Mouse (Mus musculus): ENCODE results near the gene Ccdc167.
"Not testable (repeated sequence)": the region's sequence is repeated elsewhere in the genome, so short reads cannot be mapped to it uniquely, and the experiment has no call there.

The Ccdc167 gene

DNA sequence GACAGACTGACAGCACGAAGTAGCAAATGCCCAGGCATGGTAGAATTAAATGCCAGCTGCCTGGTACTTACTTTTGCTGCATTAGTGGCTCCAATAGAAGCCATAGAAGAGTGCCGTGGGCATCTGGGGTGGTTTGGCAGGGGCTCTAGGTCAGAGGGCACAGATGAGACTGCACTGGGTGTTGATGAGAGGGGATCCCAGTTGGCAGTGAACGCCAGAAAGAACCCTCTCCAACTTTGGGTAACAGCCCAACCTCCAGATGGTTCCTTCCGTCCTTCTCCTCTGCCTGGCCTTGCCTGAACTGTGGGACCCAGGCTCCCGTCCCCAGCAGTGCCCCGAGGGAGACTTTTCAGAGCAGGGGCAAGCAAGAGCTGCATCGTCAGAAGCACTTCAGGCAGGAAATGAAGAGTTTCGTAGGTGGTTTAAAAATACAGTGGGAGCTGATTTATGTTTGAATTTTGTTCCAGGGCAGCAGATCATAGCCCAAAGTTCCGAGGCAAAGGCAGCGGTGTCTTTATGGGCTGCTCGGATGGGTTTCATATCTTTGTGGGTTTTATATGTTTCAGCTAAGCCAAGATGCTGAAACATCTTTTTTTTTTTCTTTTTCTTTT lies 4.0 kb upstream of the Ccdc167 start:
- intact Hi-C loops (cut with DNase I): no loop called here

DNA sequence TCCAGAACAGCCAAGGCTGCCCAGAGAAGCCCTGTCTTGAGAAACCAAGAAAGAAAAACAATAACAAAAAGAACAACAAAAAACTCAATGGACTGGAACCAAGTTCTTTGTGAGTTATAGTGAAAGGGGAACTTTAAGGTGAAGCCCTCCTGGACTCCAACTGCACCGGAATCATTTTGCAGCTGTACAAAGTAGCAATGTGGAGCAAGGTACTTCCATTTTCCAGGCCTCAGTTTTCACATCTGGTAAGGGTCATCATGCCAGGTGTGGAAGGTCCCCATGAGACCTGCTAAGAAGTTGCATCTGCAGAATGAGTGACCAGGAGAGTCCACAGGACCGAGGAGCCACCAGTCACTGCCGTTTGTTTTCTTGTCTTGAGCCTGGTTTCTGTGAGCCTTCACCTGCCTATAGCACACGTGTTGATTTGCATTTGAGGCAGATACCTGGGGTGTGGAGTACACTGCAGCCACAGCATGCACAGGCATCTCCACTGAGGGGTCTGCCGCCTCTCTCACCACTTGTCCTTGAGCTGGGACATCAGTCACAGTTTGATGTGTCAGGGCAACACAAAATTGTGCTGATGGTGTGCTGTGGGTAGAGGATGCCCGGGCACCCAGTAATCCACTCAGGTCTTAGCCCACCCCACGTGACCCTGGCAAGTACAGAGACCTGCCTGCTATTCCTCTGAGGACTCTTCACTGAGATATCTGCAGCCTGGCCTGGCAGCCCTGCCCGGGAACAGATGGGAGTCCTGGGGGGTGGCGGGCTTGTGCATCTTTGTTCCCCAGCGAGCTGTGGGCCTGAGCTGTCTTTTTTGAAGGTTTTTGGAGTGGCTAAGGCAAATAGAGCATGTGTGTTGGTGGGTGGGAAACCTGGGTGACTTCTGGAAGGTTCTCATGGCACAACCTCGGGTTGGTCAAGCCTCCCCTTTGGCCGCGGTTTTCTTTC lies 3.1 kb upstream of the Ccdc167 start:
- intact Hi-C loops (cut with DNase I): no loop called here

DNA sequence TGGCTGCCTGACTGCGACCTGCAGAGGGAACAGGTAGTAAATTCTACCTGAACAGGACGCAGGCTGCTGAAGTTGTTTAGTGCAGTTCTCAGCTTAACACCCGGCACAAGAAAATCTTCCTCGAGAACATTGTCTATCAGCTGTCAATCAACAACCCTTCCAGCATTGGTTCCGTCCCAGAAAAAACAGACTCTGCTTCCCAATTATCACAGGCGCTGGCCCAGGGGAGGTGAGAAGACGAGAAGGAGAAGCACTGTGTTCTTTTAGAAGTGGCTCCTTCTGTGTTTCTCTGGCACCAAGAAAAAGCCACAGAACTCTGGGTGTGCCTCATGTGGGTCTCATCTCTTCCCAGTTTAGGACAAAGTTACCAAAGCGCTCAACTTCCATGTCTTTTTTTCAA lies 1.8 kb upstream of the Ccdc167 start:
- intact Hi-C loops (cut with DNase I): no loop called here

DNA sequence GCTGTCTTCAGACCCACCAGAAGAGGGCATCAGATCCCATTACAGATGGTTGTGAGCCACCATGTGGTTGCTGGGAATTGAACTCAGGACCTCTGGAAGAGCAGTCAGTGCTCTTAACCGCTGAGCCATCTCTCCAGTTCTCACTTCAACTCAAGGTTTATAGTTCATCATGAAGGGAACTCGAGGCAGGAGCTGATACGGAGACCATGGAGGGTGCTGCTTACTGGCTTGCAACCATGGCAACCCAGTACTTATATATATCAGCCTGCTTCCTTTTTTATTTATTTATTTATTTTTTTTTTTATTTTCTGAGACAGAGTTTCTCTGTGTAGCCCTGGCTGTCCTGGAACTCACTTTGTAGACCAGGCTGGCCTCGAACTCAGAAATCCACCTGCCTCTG lies 3.1 kb downstream of the Ccdc167 start:
- intact Hi-C loops (cut with DNase I): not testable (repeated sequence)

DNA sequence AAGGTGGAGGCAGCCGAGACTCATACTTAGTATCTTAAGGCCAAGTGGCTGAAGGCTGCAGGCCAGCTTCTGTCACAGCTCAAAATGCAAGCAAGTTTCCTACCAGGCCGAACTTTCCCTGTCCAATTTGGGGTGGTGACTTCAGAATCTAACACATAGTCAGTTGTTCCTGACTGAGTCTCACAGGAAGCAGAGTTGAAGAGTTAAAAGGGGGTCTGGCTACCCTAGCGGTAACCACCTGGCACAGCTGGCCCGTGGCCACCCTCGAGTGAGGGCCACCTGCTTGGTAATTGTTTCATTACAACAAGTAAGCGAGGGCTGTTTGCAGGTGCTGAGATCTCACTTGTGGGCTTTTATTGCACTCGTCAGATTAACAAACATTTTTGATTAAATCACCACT lies 4.3 kb downstream of the Ccdc167 start:
- intact Hi-C loops (cut with DNase I): no loop called here

DNA sequence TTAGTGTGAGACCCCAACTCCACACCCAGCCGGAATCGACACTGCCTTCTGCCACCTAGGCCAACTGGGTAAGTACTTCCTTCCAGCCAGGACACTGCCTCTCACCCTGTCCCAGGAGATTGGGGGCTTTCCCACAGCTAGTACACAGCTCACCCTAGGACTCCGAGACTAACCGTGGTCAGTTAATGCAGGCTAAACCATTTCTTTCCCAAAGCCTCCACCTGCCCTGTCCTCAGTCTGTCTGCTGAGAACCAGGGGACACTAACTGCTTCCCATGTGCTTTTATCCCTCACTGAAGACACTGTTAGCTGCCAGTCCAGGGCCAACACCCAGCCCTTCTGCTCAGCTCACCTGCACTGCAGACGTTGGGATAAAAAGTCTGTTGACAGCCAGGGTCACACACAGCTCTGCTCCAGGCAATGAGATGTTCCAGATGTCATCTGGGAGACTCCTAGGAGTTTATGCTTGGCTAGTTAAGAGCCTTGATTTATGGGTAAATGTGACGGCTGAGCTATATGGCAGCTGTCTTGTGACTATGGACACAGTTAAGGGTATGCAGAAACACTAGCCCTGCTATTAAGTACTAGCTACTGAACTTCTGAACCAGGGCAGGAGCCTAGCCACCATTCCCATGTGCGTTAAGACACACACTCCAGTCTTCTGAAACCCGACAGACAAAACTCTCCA lies 5.0 kb downstream of the Ccdc167 start:
- intact Hi-C loops (cut with DNase I): no loop called here

DNA sequence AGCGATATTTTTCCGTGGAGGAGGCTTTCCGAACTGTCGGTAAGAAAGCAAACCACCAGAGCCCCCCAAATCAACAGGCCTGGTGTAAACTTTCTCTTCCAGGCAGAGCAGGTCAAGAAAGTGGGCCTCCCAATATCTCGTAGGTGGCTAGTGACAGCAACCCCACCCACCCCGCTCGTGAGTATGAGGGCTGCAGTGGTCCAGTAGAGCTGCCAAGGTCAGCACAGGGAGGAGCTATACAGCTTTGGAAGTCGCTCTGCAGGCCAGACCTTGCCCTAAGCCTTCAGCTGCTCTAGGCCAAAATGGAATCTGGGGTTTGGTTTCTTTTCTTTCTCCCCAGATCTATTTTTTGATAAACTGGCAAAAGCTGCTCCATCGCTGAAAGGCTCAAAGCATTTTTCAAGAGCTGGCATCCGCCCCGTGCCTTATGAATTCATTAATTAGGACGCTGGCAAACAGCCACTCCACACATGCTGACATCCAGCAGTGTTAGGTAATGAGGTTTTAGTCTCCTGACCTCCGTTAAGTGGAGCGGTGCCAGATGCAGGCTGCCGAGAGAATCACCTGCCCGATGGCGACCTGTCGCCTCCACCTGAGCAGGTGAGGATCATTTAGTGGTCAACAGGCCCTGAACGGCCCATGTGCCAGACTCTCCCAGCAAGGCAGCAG lies 5.6 kb downstream of the Ccdc167 start:
- intact Hi-C loops (cut with DNase I): no loop called here

DNA sequence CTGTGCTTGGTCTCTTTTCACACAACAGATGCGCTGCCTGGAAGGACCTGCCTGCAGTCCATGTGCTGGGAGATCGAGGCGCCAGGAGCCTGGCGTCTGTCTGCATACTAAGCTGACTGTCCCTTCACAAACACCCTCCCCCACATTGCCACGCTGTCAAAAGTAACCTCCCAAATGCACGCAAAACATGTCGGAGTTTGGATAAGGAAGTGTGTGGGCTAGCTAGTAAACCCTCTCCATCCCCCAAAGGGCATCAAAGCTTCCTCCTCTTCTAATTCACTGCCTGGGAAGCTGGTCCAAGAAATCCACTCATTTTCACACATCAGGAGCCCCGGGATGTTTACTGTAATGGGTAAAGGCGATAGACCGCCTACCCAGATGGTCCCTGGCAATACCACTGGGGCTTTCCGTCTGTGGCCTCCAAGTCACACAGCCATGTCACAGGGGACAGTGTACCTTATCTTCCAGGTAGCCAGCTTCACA lies 6.2 kb downstream of the Ccdc167 start:
- intact Hi-C loops (cut with DNase I): no loop called here

DNA sequence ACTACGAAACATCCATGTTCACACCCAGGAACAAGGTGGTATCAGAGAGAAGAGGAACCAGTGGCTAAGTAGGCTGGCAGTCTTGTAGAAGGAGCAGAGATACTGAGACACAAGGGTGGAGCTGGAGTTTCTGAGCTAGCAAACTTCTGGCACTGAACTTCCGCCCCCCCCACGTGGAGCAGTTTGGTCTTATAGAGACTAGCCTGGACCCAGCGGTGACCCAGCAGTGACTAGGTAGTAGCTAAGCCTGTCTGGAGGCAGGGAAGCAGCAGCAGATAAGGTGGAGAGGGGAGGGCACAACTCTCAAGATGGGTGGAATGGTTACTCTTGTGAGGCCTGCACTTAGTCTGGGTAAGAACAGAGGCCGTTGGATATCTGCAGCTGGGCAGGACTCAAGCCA lies 8.1 kb downstream of the Ccdc167 start:
- intact Hi-C loops (cut with DNase I): loop anchor here (5.0 to 10.0 kb wide), 2 partner anchors 64 to 176 kb away; no protein-coding TSS in a partner anchor

DNA sequence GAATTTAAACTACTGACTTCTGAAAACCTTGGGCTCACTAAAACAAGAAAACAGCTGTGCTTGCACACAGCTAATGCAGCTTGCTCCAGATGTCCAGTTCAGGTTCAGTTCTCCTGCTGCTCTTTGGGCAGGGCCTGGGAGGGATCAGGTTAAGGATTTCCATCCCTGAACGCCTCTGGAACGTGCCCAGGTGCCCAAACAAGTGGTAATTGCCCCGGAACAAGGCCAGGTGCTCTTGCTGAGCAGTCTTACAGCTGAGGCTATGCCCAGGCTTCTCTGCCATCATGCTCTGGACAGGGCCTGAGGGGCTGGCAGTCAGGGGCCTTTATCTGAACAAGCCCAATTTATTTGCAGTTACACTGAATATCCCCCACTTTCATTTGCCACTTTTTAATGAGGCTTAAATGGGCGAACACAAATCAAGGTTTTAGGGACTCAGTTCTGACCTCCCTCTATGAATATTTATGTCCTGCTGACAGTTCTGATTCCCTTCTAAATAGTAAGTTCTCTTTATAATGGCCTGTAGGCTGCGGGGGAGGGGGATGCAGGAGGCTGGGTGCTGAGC lies 9.8 kb downstream of the Ccdc167 start:
- intact Hi-C loops (cut with DNase I): loop anchor here (5.0 to 10.0 kb wide), 2 partner anchors 65 to 178 kb away; no protein-coding TSS in a partner anchor

DNA sequence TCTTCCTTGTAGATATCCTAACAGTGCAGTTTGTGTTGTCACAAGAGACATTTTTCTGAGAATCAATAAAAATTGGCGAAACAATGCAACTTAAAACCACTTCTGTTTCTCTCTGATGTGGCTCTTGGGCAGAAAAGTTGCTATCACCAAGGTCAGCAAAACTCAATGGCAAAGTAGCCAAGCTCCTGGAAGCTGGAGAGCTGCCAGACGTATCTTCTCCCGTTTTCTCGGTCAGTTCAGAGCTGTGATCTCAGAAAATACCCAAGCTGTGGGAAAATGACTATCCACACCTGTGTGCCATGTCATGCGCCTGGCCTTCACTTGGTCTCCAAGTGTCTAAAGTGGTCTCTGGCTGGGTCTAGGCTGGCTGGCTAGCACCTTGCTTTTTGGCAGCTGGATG lies 11.0 kb downstream of the Ccdc167 start:
- intact Hi-C loops (cut with DNase I): loop anchor here (5.0 to 10.0 kb wide), 2 partner anchors 66 to 179 kb away; no protein-coding TSS in a partner anchor

DNA sequence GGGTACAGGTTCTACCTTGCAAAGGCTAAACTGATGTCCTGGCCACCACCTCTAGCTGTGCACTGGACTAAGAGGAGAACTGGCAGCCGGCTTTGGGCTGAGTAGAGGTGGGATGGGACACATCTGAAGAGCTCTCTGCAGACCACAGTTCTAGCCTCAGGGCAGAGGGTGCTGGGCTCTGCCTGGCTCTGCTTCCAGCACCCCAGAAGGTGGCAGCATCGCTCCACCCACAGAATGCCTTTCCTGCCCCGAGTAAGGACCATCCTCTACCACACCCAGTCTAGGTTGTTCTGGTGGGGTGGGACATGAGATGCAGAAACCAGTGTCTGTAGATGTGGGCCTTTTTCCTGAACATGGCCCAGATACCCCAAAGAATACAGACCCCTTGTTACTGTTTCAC lies 12.1 kb downstream of the Ccdc167 start:
- intact Hi-C loops (cut with DNase I): loop anchor here (5.0 to 10.0 kb wide), 2 partner anchors 68 to 180 kb away; no protein-coding TSS in a partner anchor

DNA sequence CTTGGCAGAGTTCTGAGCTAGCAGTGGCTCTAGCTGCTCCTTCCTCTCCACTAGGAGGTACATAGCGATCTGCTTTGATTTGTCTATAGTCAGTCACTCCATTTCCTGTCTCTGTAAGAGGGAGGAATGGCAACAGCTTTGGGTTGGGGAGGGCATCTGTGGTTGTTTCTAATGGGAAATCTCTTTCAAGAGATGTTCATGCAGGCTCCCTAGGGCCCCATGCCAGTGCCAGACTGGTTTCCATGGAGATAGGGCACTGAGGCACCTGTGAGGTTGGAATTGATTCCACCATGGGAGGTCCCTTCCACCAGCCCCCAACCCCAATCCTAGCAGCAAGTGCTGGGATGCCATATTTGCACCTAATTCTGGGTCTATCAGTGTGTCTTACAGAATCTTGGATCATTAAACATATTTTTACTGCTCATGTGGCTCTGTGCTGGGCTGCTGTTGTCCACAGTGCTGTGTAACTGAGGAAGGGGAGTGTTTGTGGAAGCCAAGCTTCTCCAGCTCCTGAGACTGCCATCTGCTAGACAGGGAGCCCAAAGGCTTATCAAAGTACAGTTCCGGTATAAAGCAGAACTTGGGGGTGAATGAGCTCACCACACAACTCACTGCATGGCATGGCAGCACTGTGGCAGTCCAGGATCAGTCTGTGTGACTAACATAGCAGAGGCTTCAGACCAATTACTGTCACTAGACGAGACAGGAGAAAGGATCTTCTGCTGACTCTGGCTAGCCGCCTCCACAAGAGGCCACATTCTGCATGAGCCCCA lies 13.7 kb downstream of the Ccdc167 start:
- intact Hi-C loops (cut with DNase I): loop anchor here (10.0 kb wide), 1 partner anchor 182 kb away; no protein-coding TSS in a partner anchor

DNA sequence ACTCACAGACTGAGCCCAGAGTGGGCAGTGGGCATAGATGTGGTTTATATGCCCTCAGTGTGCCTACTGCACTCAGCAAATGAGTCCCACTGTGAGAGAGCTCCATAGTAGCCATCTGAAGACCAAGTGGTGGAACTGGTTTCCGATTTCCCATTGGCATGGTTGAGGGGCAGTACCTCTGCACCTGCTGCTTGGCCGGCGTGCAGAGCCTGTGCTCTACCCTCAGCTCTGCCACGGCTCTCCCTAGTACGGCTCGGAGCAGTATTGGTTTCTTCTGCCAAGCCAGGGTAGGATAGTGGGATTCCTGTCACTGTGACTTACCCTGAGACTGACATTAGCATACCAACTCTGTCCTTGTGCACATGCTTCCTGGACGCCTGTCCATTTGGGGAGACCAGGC lies 16.3 kb downstream of the Ccdc167 start:
- intact Hi-C loops (cut with DNase I): loop anchor here (10.0 kb wide), 1 partner anchor 184 kb away; no protein-coding TSS in a partner anchor

DNA sequence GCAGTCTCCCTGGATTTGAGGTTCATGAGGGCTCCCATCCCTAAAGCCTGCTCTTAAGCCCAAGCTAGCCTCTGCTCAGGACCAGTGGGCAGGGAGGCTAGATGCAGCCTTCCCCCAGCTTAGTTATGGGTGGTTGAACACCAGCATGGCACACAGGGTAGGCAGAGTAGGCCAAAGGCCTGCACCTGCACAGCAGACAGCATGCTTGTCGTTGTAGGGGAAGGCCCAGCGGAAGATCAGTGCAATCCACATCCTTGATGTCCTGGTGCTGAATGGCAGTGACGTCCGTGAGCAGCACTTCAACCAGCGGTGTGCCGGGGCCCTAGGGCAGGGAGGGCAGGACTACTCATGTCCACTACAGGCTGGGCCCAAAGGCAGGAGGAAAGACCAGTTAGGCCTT lies 18.4 kb downstream of the Ccdc167 start:
- intact Hi-C loops (cut with DNase I): no loop called here

DNA sequence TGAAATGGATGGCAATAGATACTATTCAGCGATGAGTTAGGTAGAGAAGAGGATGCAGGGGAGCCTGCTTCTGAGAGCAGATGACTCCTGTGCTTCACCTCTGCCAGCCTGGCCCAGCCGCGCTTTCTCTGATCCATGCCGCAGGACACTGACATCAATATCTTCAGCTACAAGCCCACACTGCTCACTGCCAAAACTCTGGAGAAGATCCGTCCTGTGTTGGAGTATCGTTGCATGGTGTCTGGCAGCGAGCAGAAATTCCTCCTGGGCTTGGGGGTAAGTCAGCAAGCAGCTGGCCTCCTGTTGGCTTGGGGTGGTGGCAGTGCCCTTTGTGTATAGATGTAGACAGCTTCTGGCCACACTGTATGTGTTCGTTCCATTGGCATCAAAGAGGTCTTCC lies 19.9 kb downstream of the Ccdc167 start:
- intact Hi-C loops (cut with DNase I): no loop called here

DNA sequence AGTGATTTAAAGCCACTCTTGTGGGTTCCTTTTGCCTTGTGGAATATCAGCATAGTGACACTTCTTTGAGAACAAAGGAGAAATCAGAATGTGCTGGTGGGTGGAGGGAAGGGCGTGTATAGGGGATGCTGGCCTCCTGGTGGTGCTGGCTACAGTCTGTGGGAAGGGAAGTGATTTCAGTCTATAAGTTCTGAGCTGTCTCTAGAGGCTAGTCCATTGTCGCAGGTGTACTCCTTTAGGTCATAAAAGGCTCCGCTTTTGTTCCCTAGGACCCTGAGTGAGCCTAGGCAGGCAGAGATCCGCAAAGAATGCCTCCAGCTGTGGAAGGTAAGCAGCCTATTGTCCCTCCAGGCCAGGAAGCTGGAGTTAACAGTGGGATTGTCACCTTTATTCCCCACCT lies 22.3 kb downstream of the Ccdc167 start:
- intact Hi-C loops (cut with DNase I): no loop called here

DNA sequence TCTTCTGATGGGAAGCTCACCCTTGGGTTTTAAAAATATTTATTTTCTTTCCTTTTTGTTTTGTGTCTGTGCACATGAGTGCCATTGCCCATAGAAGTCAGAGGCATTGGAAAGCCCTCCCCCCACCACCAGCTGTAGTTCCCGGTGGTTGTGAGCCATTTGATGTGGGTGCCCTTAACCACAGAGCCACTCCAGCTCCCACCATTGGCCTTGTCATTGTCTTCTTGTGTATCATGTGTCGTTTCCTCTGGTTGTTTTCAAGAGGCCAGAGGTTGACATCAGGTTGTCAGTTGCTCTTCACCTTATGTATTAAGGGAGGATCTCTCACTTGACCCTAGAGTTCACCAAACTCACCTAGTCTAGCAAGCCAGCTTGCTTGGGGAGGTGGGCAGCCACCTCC lies 23.3 kb downstream of the Ccdc167 start:
- intact Hi-C loops (cut with DNase I): no loop called here

DNA sequence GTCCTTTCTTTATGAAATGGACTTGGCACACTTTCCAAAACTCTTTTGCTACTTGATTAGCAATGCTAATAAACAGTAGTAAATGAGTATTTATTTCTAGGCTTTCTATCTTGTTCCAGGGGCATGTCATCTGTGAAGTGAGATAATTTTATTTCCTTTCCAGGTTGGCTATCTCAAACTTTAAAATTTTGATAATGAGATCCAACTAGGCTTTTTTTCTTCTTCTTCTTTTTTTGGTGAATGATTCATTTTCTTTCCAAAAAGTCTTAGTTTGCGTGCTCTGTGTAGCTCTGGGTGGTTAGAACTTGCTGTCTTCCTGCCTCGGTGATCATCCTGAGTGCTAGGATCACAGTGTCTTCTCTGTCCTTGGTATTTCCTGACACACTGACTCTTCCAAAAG lies 24.0 kb downstream of the Ccdc167 start:
- intact Hi-C loops (cut with DNase I): no loop called here

DNA sequence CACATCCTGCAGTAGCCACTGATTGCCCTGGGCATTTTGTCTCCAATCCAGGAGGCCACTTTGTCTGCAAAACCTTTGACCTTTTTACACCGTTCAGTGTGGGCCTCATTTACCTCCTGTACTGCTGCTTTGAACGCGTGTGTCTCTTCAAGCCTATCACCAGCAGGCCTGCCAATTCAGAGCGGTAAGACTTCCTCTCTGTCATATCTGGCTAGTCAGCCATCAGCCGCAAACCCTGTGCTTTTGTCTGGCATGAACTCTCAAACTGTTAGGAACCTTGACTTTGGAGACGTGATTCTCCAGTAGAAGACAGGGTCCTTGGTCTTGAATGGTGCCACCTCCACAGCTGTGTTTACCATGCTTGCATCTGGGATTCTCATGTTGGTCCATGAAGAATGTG lies 26.6 kb downstream of the Ccdc167 start:
- intact Hi-C loops (cut with DNase I): no loop called here

All from adrenal gland (tissue).